Mouse (Mus musculus) MEL (cell line): ENCODE results near the gene Slc44a2. TPM values are rescaled to one million over a fixed set of nuclear protein-coding genes. Genes with fewer than 3 reads are reported as not detected.

ENCODE experiments used
- DNase-seq: peaks from one replicate; pipeline ENCODE4 v3.0.0; 2011; ENCODE audit warnings: low read depth, low spot score
- H3K27ac ChIP-seq: 2 replicates; pipeline ENCODE4 v1.5.1; 2012; ENCODE audit warnings: low read depth, mild to moderate bottlenecking, control low read depth, low read length, moderate library complexity; ENCODE audit not compliant: control insufficient read depth
- H3K27me3 ChIP-seq, 2 experiments: fragments of 150-350 bp in 1 of 2; sonication (generic) in 1 of 2; 2 replicates each; pipeline ENCODE4 v1.6.1; 2012; ENCODE audit warnings: low read length in 2 of 2, mild to moderate bottlenecking in 2 of 2, improper control_type of control experiment in 1 of 2, moderate library complexity in 1 of 2; ENCODE audit not compliant: insufficient read depth in 2 of 2, control insufficient read depth in 1 of 2
- H3K36me3 ChIP-seq, 2 experiments: 2 replicates each; pipeline ENCODE4 v1.6.1; 2012 to 2014; ENCODE audit warnings: low read length in 2 of 2, improper control_type of control experiment in 1 of 2, inconsistent platforms in 1 of 2, mild to moderate bottlenecking in 1 of 2; ENCODE audit not compliant: insufficient read depth in 2 of 2, control insufficient read depth in 1 of 2
- H3K4me1 ChIP-seq, 2 experiments: fragments of 150-350 bp in 1 of 2; sonication (generic) in 1 of 2; 2 replicates each; pipeline ENCODE4 v1.6.1; 2012; ENCODE audit warnings: low read length in 2 of 2, improper control_type of control experiment in 1 of 2, mild to moderate bottlenecking in 1 of 2; ENCODE audit not compliant: insufficient read depth in 2 of 2, control insufficient read depth in 1 of 2
- H3K4me3 ChIP-seq, 2 experiments: fragments of 150-350 bp in 1 of 2; sonication (generic) in 1 of 2; 2 replicates each; pipeline ENCODE4 v1.5.1; 2012; ENCODE audit warnings: low read depth in 2 of 2, low read length in 2 of 2, mild to moderate bottlenecking in 2 of 2, moderate library complexity in 2 of 2, control low read depth in 1 of 2, improper control_type of control experiment in 1 of 2; ENCODE audit not compliant: control insufficient read depth in 1 of 2, insufficient read depth in 1 of 2
- H3K79me2 ChIP-seq: 2 replicates; pipeline ENCODE4 v1.6.1; 2012; ENCODE audit warnings: mild to moderate bottlenecking, low read length, moderate library complexity; ENCODE audit not compliant: control insufficient read depth, poor library complexity, insufficient read depth
- H3K9ac ChIP-seq: 2 replicates; pipeline ENCODE4 v1.6.1; 2012; ENCODE audit warnings: low read depth, mild to moderate bottlenecking, control low read depth, low read length, moderate library complexity; ENCODE audit not compliant: control insufficient read depth, poor library complexity, severe bottlenecking
- H3K9me3 ChIP-seq: fragments of 150-350 bp; sonication (generic); replicated peaks from 2 replicates; pipeline ENCODE4 v1.6.1; 2012; ENCODE audit warnings: mild to moderate bottlenecking, low read length, improper control_type of control experiment, moderate library complexity; ENCODE audit not compliant: insufficient read depth
- BHLHE40 ChIP-seq: IDR thresholded peaks from 2 replicates; pipeline ENCODE4 v1.6.1; 2012; ENCODE audit warnings: low read depth, mild to moderate bottlenecking, inconsistent platforms, low read length, improper control_type of control experiment, borderline replicate concordance
- CHD1 ChIP-seq: IDR thresholded peaks from 2 replicates; pipeline ENCODE4 v1.6.1; 2012; ENCODE audit warnings: low read depth, mild to moderate bottlenecking, inconsistent platforms, low read length, improper control_type of control experiment
- E2F4 ChIP-seq: IDR thresholded peaks from 2 replicates; pipeline ENCODE4 v1.6.1; 2011; ENCODE audit warnings: low read depth, low read length, improper control_type of control experiment, borderline replicate concordance
- ELF1 ChIP-seq: IDR thresholded peaks from 2 replicates; pipeline ENCODE4 v1.6.1; 2014; ENCODE audit warnings: low read depth, mild to moderate bottlenecking, inconsistent platforms, low read length, improper control_type of control experiment, moderate library complexity
- EP300 ChIP-seq, 2 experiments: IDR thresholded peaks; 2 replicates each; pipeline ENCODE4 v1.6.1; 2011; ENCODE audit warnings: improper control_type of control experiment in 2 of 2, low read length in 2 of 2, low read depth in 1 of 2, mild to moderate bottlenecking in 1 of 2
- ETS1 ChIP-seq: IDR thresholded peaks from 2 replicates; pipeline ENCODE4 v1.6.1; 2012; ENCODE audit warnings: low read depth, mild to moderate bottlenecking, inconsistent platforms, low read length, improper control_type of control experiment, moderate library complexity
- GATA1 ChIP-seq: IDR thresholded peaks from 2 replicates; pipeline ENCODE4 v1.6.1; 2011; ENCODE audit warnings: low read depth, low read length, improper control_type of control experiment
- HCFC1 ChIP-seq: IDR thresholded peaks from 2 replicates; pipeline ENCODE4 v1.6.1; 2012; ENCODE audit warnings: low read depth, mild to moderate bottlenecking, inconsistent platforms, low read length, improper control_type of control experiment, moderate library complexity
- JUND ChIP-seq: IDR thresholded peaks from 2 replicates; pipeline ENCODE4 v1.6.1; 2011; ENCODE audit warnings: low read depth, mild to moderate bottlenecking, improper control_type of control experiment, low read length
- KAT2A ChIP-seq: conservative IDR thresholded peaks from 2 replicates; pipeline ENCODE4 v1.6.1; 2012; ENCODE audit warnings: low read depth, low read length, improper control_type of control experiment, inconsistent platforms
- MAX ChIP-seq: IDR thresholded peaks from 2 replicates; pipeline ENCODE4 v1.6.1; 2011; ENCODE audit warnings: low read length, improper control_type of control experiment
- MAZ ChIP-seq: IDR thresholded peaks from 2 replicates; pipeline ENCODE4 v1.6.1; 2012; ENCODE audit warnings: low read depth, mild to moderate bottlenecking, inconsistent platforms, low read length, improper control_type of control experiment
- MEF2A ChIP-seq: IDR thresholded peaks from 2 replicates; pipeline ENCODE4 v1.6.1; 2014; ENCODE audit warnings: low read depth, mild to moderate bottlenecking, inconsistent platforms, low read length, improper control_type of control experiment; ENCODE audit not compliant: poor library complexity, insufficient replicate concordance, severe bottlenecking; ENCODE audit errors: extremely low read depth
- MXI1 ChIP-seq: IDR thresholded peaks from 2 replicates; pipeline ENCODE4 v1.6.1; 2011; ENCODE audit warnings: mild to moderate bottlenecking, low read depth, low read length, improper control_type of control experiment
- MYB ChIP-seq: IDR thresholded peaks from 2 replicates; pipeline ENCODE4 v1.6.1; 2011; ENCODE audit warnings: mild to moderate bottlenecking, low read depth, low read length, improper control_type of control experiment
- MYC ChIP-seq: IDR thresholded peaks from 2 replicates; pipeline ENCODE4 v1.6.1; 2011; ENCODE audit warnings: low read depth, mild to moderate bottlenecking, low read length, improper control_type of control experiment, moderate library complexity
- POLR2A ChIP-seq, 2 experiments: IDR thresholded peaks; 2 replicates each; pipeline ENCODE4 v1.6.1; 2011 to 2012; ENCODE audit warnings: low read length in 2 of 2, mild to moderate bottlenecking in 2 of 2, control low read depth in 1 of 2, improper control_type of control experiment in 1 of 2, low read depth in 1 of 2, moderate library complexity in 1 of 2; ENCODE audit not compliant: control insufficient read depth in 1 of 2, insufficient read depth in 1 of 2, poor library complexity in 1 of 2
- POLR2AphosphoS2 ChIP-seq: IDR thresholded peaks from 2 replicates; pipeline ENCODE4 v1.6.1; 2011; ENCODE audit warnings: low read length, improper control_type of control experiment
- RAD21 ChIP-seq: IDR thresholded peaks from 2 replicates; pipeline ENCODE4 v1.6.1; 2011; ENCODE audit warnings: mild to moderate bottlenecking, low read depth, low read length, improper control_type of control experiment
- RCOR1 ChIP-seq: IDR thresholded peaks from 2 replicates; pipeline ENCODE4 v1.6.1; 2012; ENCODE audit warnings: low read depth, mild to moderate bottlenecking, inconsistent platforms, low read length, improper control_type of control experiment
- SIN3A ChIP-seq: IDR thresholded peaks from 2 replicates; pipeline ENCODE4 v1.6.1; 2012; ENCODE audit warnings: low read length, improper control_type of control experiment, inconsistent platforms
- TAL1 ChIP-seq: IDR thresholded peaks from 2 replicates; pipeline ENCODE4 v1.6.1; 2012; ENCODE audit warnings: mild to moderate bottlenecking, inconsistent platforms, low read length, moderate library complexity, mixed read lengths
- TBP ChIP-seq: IDR thresholded peaks from 2 replicates; pipeline ENCODE4 v1.8.0; 2011; ENCODE audit warnings: low read depth, low read length, improper control_type of control experiment
- USF1 ChIP-seq: IDR thresholded peaks from 2 replicates; pipeline ENCODE4 v1.6.1; 2014; ENCODE audit warnings: low read depth, mild to moderate bottlenecking, inconsistent platforms, low read length, improper control_type of control experiment, moderate library complexity
- ZC3H11A ChIP-seq: IDR thresholded peaks from 2 replicates; pipeline ENCODE4 v1.6.1; 2012; ENCODE audit warnings: low read depth, mild to moderate bottlenecking, inconsistent platforms, low read length, improper control_type of control experiment
- ZMIZ1 ChIP-seq: IDR thresholded peaks from 2 replicates; pipeline ENCODE4 v1.6.1; 2012; ENCODE audit warnings: low read depth, mild to moderate bottlenecking, inconsistent platforms, low read length, improper control_type of control experiment, moderate library complexity
- ZNF384 ChIP-seq: IDR thresholded peaks from 2 replicates; pipeline ENCODE4 v1.6.1; 2012; ENCODE audit warnings: low read depth, mild to moderate bottlenecking, inconsistent platforms, low read length, improper control_type of control experiment
- polyA plus RNA-seq, 2 experiments: library from polyadenylated mRNA; stranded (reverse) in 1 of 2; unstranded in 1 of 2; fragments of >175 nt in 1 of 2; fragments of >200 nt in 1 of 2; gene quantifications; 2 replicates each; pipeline versions ENCODE4 v1.2.1 to v1.2.4; 2012; ENCODE audit warnings: low replicate concordance in 2 of 2, low read depth in 1 of 2; ENCODE audit not compliant: insufficient read length in 2 of 2, insufficient read depth in 1 of 2, missing spikeins in 1 of 2
- total RNA-seq: library from RNA; depleted of rRNA; stranded (reverse); fragments of 300-350 nt; gene quantifications from 2 replicates; pipeline ENCODE4 v1.2.3, GENCODE M21; 2012

The Slc44a2 gene
- total and polyA plus RNA-seq, 3 experiments: 27.3 to 121 TPM; not detected in 1

- H3K9me3 ChIP-seq: no peaks in the 10 kb centered on the region
- no peak overlapping the region for H3K27ac ChIP-seq
- peaks cover 16 to 22% of the 10 kb centered on the region in 2 experiments for H3K4me1 ChIP-seq
- no peaks in the 10 kb centered on the region for H3K27me3 ChIP-seq
- H3K36me3 ChIP-seq: peaks cover 0 to 20% of the 10 kb centered on the region in 2 experiments; a peak in 2 of 4 replicates
- peak overlapping the region; percentile 61 to 75 for H3K4me3 ChIP-seq
- no peak for DNase-seq
- TF ChIP-seq KAT2A (no peak), EP300 (IDR thresholded peaks at IDR 0.05; ENCODE audit: low read depth in 1 of 2, low read length in 2 of 2) (0 out of 4 replicates have a peak, but pooled peaks of 1 of the 2 experiments have one; percentile 24), ZMIZ1 (0 out of 2 replicates have a peak, but pooled peaks have one; percentile 71), HCFC1 (no peak; the same call in 1 of the 2 replicates), ELF1 (peak; percentile 18; the same call in 1 of the 2 replicates), RCOR1 (0 out of 2 replicates have a peak, but pooled peaks have one; percentile 47), RAD21 (no peak), SIN3A (no peak), ZNF384 (no peak), USF1 (no peak), ZC3H11A (no peak), TBP (no peak), GATA1 (no peak), MAX (peak; percentile 44; the same call in 1 of the 2 replicates)
- TF ChIP-seq, all 39 proteins: peak for 5
- Histone ChIP-seq H3K9ac (peak overlapping the region; percentile 47), H3K79me2 (peaks cover 24% of the 10 kb centered on the region)
Measured at GRCm38 (mm10) chr9:21320280-21320618, 249 bp upstream of the Slc44a2 start.

- Histone ChIP-seq H3K4me1 (peaks cover 16 to 22% of the 10 kb centered on the region in 2 experiments), H3K9ac (peak overlapping the region; percentile 62)
- TF ChIP-seq SIN3A (peak; percentile 45; the same call in 1 of the 2 replicates), MYC (no peak), ETS1 (peak; percentile 75), POLR2A (IDR thresholded peaks at IDR 0.05; ENCODE audit: control insufficient read depth in 1 of 2, insufficient read depth in 1 of 2, low read depth in 1 of 2, low read length in 2 of 2, poor library complexity in 1 of 2) (0 out of 4 replicates have a peak, but pooled peaks of 1 of the 2 experiments have one; percentile 22), HCFC1 (0 out of 2 replicates have a peak, but pooled peaks have one; percentile 5), E2F4 (no peak), MAZ (peak; percentile 71; the same call in 1 of the 2 replicates), MXI1 (no peak), POLR2AphosphoS2 (no peak), CHD1 (peak; percentile 33; the same call in 1 of the 2 replicates), TAL1 (no peak), GATA1 (peak; percentile 60), KAT2A (no peak), MYB (no peak), MEF2A (peak; percentile 67; the same call in 1 of the 2 replicates), EP300 (IDR thresholded peaks at IDR 0.05; ENCODE audit: low read depth in 1 of 2, low read length in 2 of 2) (peak in 1 of 2 experiments; percentile 5; a peak in 2 of 4 replicates), ELF1 (peak; percentile 64), BHLHE40 (no peak), JUND (no peak)
Measured at GRCm38 (mm10) chr9:21321513-21321835, 976 bp downstream of the Slc44a2 start.

More at GRCm38 (mm10) chr9:21321513-21321835, 976 bp downstream of the Slc44a2 start:
- H3K79me2 ChIP-seq: peaks cover 24% of the 10 kb centered on the region
- no peaks in the 10 kb centered on the region for H3K27me3 ChIP-seq
- DNase-seq: peak; percentile 93
- H3K9me3 ChIP-seq: no peaks in the 10 kb centered on the region
- peaks cover 0 to 20% of the 10 kb centered on the region in 2 experiments; a peak in 2 of 4 replicates for H3K36me3 ChIP-seq
- peak overlapping the region; percentile 61 to 75 for H3K4me3 ChIP-seq
- H3K27ac ChIP-seq: peak overlapping the region; percentile 22
